Mouse (Mus musculus): ENCODE results near the gene Sgip1.

Gene Sgip1

DNA sequence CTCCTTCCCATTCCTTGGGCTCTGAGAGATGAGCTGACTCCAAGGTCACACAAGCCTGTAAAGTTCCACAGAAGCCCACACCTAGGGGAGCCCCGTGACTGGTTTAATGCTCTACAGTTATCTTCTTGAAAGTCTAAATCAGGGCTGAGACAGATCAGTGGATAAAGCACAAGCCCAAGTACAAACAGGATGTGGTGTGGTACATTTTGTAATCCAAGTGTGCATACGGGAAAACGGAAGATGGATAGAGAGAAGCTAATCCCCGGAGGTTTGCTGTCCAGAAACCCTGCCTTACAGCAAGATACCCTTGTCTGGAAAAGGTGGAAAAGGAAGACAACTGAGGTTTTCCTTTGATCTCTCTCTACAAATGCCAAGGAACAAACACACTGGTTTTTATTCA is 44.1 kb downstream of the Sgip1 start:
- Histone ChIP-seq H3K9me3 (ENCODE audit: low read length) (no peaks in the 10 kb centered on the region), H3K27me3 (ENCODE audit: insufficient read depth, low read length) (no peaks in the 10 kb centered on the region), H3K4me3 (replicated peaks; ENCODE audit: low read length) (no peak overlapping the region), H3K36me3 (ENCODE audit: insufficient read depth, low read length) (no peaks in the 10 kb centered on the region), H3K4me1 (replicated peaks; ENCODE audit: low read depth, low read length) (no peaks in the 10 kb centered on the region)
- TF ChIP-seq POU5F1 (IDR thresholded peaks at IDR 0.05; ENCODE audit: borderline replicate concordance, low read length), result no peak

DNA sequence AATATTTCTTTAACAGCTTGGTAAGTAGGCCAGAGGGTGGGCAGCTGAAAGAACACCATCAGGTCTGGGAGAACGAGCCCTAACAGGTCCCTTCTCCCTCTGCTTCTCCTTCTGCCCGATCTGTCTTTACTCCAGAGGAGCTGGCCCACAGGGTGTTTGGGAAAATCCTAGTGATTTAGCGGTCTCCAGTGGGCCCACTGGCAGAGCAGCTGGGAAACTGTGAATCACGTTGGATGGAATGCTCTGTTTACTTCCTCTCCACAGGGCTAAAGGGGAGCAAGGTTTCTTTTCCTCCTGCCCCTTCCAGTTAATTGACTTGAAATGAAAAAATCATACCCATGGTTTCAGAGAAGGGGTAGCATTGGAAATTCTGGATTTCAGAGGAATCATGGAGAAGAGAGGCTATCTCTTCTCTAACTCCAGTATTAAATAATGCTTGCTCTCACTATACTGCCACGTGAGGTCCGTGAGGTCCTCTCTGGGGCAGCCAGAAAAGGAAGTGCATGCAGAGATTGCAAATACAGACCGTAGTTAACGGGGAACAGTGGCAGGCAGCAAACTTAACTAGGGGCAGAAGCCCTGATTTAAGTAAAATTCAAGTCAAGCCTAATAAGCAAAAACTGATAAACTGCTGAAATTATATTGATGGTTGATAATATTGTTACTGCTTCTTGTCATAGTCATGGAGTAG is 51.1 kb downstream of the Sgip1 start:
- H3K4me1 ChIP-seq (replicated peaks; ENCODE audit: low read depth, low read length), result no peaks in the 10 kb centered on the region
- TF ChIP-seq CTCF (conservative IDR thresholded peaks at IDR 0.05; ENCODE audit: low read length) (no peak), POU5F1 (IDR thresholded peaks at IDR 0.05; ENCODE audit: borderline replicate concordance, low read length) (no peak), NANOG (IDR thresholded peaks at IDR 0.05; ENCODE audit: borderline replicate concordance, low read length) (no peak)
- no peaks in the 10 kb centered on the region for H3K27me3 ChIP-seq (ENCODE audit: insufficient read depth, low read length)
- no peaks in the 10 kb centered on the region for H3K9me3 ChIP-seq (ENCODE audit: low read length)
- H3K36me3 ChIP-seq (ENCODE audit: insufficient read depth, low read length), result no peaks in the 10 kb centered on the region
- no peak overlapping the region for H3K4me3 ChIP-seq (replicated peaks; ENCODE audit: low read length)

DNA sequence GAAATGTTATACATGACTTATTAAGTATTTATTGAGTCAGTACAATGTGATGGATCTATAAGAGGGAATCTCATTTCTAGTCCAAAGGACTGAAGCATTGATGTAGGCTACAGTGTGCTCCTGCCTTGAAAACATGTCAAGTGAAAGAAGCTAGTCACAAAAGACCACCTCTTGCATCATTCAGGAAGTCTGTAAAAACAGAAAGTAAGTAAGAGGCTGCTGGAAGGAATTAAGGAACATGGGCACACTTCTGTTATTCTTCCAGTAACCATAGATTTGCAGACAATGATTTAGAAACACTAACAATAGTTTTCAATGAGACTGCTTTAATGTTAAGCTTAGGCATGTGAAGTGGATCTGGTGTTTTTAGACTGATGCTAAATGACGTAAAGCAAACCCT is 60.4 kb downstream of the Sgip1 start:
- H3K4me1 ChIP-seq (replicated peaks; ENCODE audit: low read depth, low read length), result no peaks in the 10 kb centered on the region
- no peak for TF ChIP-seq NANOG (IDR thresholded peaks at IDR 0.05; ENCODE audit: borderline replicate concordance, low read length)
- TF ChIP-seq CTCF (conservative IDR thresholded peaks at IDR 0.05; ENCODE audit: low read length), result no peak
- TF ChIP-seq POU5F1 (IDR thresholded peaks at IDR 0.05; ENCODE audit: borderline replicate concordance, low read length), result no peak
- no peak overlapping the region for H3K4me3 ChIP-seq (replicated peaks; ENCODE audit: low read length)
- H3K27me3 ChIP-seq (ENCODE audit: insufficient read depth, low read length), result no peaks in the 10 kb centered on the region
- no peaks in the 10 kb centered on the region for H3K36me3 ChIP-seq (ENCODE audit: insufficient read depth, low read length)
- no peaks in the 10 kb centered on the region for H3K9me3 ChIP-seq (ENCODE audit: low read length)

DNA sequence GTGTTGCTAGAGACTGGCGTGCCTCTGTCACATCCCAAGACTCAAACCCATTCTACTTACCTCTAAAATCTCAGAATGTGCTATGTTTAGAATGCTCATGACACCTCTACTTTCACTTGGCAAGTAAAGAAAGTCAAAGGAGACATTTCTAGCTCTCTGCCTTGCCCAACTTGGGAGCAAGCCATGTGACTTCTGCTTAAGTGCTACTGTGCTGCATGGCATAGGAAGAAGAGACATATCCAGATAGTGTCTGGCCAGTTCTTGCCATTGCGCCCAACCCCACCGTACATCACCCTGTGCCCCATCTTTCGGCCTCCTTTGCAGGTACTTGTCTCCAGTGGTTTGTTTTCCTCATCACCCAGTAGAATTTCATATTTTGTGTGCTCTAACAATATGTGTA is 60.8 kb downstream of the Sgip1 start:
- Histone ChIP-seq H3K4me1 (replicated peaks; ENCODE audit: low read depth, low read length) (no peaks in the 10 kb centered on the region), H3K27me3 (ENCODE audit: insufficient read depth, low read length) (no peaks in the 10 kb centered on the region), H3K36me3 (ENCODE audit: insufficient read depth, low read length) (no peaks in the 10 kb centered on the region), H3K4me3 (replicated peaks; ENCODE audit: low read length) (no peak overlapping the region), H3K9me3 (ENCODE audit: low read length) (no peaks in the 10 kb centered on the region)
- TF ChIP-seq POU5F1 (IDR thresholded peaks at IDR 0.05; ENCODE audit: borderline replicate concordance, low read length), result no peak
- no peak for TF ChIP-seq CTCF (conservative IDR thresholded peaks at IDR 0.05; ENCODE audit: low read length)
- no peak for TF ChIP-seq NANOG (IDR thresholded peaks at IDR 0.05; ENCODE audit: borderline replicate concordance, low read length)

DNA sequence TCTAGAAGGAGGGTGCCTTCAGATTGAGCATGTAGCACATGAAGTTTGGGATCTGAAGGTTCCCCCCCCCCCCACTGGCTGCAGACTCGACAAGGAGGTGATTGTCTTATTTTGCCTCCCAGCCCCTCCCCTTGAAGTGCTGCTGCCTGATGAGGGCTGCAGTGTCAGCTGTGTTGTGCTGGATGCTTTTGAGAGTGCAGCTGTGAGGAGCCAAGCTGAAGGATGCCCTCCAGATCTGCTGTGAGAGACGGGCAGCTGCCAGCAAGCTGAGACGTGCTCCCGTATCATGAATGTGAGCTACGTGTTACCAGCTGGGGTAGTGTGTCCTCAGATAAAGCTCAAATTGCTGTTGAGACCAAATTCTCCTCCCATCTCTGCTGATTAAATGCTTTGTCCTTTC is 63.5 kb downstream of the Sgip1 start:
- Histone ChIP-seq H3K36me3 (ENCODE audit: insufficient read depth, low read length) (no peaks in the 10 kb centered on the region), H3K9me3 (ENCODE audit: low read length) (no peaks in the 10 kb centered on the region), H3K27me3 (ENCODE audit: insufficient read depth, low read length) (no peaks in the 10 kb centered on the region), H3K4me1 (replicated peaks; ENCODE audit: low read depth, low read length) (no peaks in the 10 kb centered on the region), H3K4me3 (replicated peaks; ENCODE audit: low read length) (no peak overlapping the region)
- no peak for TF ChIP-seq CTCF (conservative IDR thresholded peaks at IDR 0.05; ENCODE audit: low read length)
- no peak for TF ChIP-seq NANOG (IDR thresholded peaks at IDR 0.05; ENCODE audit: borderline replicate concordance, low read length)
- TF ChIP-seq POU5F1 (IDR thresholded peaks at IDR 0.05; ENCODE audit: borderline replicate concordance, low read length), result no peak

DNA sequence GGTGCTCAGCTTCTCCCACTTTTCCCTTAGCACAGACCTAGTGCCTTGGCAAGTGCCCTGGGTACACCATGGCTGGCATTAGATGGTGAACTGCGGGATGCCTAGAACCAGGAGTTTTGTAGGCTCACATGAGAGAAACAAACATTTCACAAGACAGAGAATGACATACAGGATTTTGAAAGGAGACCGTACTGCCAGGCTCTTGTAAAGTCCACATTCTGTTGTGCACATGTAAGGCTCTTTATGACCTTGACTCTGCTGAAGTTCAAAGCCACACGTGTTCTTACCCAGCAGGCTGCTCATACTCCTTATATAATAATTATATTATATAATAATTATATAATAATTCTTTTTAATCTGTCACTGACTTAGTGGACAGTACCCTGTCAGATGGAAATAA is 65.9 kb downstream of the Sgip1 start:
- H3K4me1 ChIP-seq (replicated peaks; ENCODE audit: low read depth, low read length), result no peaks in the 10 kb centered on the region
- no peaks in the 10 kb centered on the region for H3K27me3 ChIP-seq (ENCODE audit: insufficient read depth, low read length)
- H3K36me3 ChIP-seq (ENCODE audit: insufficient read depth, low read length), result no peaks in the 10 kb centered on the region
- H3K9me3 ChIP-seq (ENCODE audit: low read length), result no peaks in the 10 kb centered on the region
- TF ChIP-seq POU5F1 (IDR thresholded peaks at IDR 0.05; ENCODE audit: borderline replicate concordance, low read length), result no peak
- no peak for TF ChIP-seq NANOG (IDR thresholded peaks at IDR 0.05; ENCODE audit: borderline replicate concordance, low read length)
- no peak for TF ChIP-seq CTCF (conservative IDR thresholded peaks at IDR 0.05; ENCODE audit: low read length)
- no peak overlapping the region for H3K4me3 ChIP-seq (replicated peaks; ENCODE audit: low read length)

DNA sequence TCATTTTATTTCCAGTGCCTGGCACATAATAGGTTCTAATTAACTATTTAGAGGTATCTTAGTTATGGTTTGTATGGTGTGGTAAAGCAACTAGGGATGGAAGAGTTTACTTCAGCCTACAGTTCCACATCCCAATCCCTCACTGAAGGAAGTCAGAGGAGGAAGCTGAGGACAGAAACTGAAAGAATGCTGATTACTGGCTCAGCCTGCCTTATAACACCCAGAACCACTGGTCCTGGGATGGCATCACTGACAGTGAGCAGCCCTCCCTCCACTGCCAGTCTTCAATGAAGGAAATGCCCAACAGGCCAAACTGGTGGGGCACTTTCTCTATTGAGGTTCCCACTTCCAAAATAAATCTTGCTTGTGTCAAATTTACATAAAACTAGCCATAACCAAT is 67.2 kb downstream of the Sgip1 start:
- H3K4me1 ChIP-seq (replicated peaks; ENCODE audit: low read depth, low read length), result peaks cover 2% of the 10 kb centered on the region; the same call in 1 of the 2 replicates
- no peaks in the 10 kb centered on the region for H3K36me3 ChIP-seq (ENCODE audit: insufficient read depth, low read length)
- TF ChIP-seq CTCF (conservative IDR thresholded peaks at IDR 0.05; ENCODE audit: low read length), result no peak
- TF ChIP-seq POU5F1 (IDR thresholded peaks at IDR 0.05; ENCODE audit: borderline replicate concordance, low read length), result no peak
- TF ChIP-seq NANOG (IDR thresholded peaks at IDR 0.05; ENCODE audit: borderline replicate concordance, low read length), result no peak
- no peaks in the 10 kb centered on the region for H3K27me3 ChIP-seq (ENCODE audit: insufficient read depth, low read length)
- H3K9me3 ChIP-seq (ENCODE audit: low read length), result no peaks in the 10 kb centered on the region
- no peak overlapping the region for H3K4me3 ChIP-seq (replicated peaks; ENCODE audit: low read length)

DNA sequence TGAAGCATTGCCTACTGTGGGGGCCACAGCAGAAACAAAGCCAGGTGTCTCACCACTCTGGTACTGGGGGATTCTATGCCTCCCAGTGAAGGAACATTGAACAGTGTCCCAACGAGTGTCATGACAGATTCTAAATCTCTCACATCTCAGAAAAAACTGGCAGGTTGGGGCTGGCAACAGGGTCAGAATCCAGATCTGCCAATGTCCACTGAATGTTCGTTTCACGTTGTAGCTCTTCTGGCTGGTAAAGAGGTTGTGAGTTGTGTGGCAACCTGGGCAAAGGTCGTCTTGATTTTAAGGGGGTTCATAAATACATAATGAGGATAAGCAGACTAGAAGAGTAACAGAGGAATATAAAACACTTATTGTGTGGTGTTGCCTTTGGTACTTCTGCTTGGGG is 68.2 kb downstream of the Sgip1 start:
- Histone ChIP-seq H3K4me3 (replicated peaks; ENCODE audit: low read length) (no peak overlapping the region), H3K36me3 (ENCODE audit: insufficient read depth, low read length) (no peaks in the 10 kb centered on the region), H3K4me1 (replicated peaks; ENCODE audit: low read depth, low read length) (peaks cover 2% of the 10 kb centered on the region; the same call in 1 of the 2 replicates), H3K9me3 (ENCODE audit: low read length) (no peaks in the 10 kb centered on the region), H3K27me3 (ENCODE audit: insufficient read depth, low read length) (no peaks in the 10 kb centered on the region)
- no peak for TF ChIP-seq NANOG (IDR thresholded peaks at IDR 0.05; ENCODE audit: borderline replicate concordance, low read length)
- TF ChIP-seq POU5F1 (IDR thresholded peaks at IDR 0.05; ENCODE audit: borderline replicate concordance, low read length), result no peak
- no peak for TF ChIP-seq CTCF (conservative IDR thresholded peaks at IDR 0.05; ENCODE audit: low read length)

DNA sequence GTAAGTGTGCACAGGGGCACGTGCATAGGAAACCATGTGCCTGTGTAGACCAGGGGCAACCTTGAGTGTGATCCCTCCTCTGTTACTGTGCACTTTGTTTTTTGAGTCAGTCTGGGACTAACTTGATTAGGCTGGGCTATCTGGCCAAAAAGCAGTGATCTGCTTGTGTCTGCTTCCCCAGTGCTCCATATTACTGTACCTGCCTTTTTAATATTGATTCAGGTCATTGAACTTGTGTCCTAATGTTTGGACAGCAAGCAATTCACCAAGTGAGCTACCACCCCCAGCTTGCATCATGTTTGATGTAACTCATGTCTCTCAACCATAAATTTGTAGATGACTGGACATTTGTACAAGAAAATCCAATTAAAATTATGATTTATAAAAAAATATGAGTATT is 69.2 kb downstream of the Sgip1 start:
- Histone ChIP-seq H3K9me3 (ENCODE audit: low read length) (no peaks in the 10 kb centered on the region), H3K4me3 (replicated peaks; ENCODE audit: low read length) (no peak overlapping the region), H3K27me3 (ENCODE audit: insufficient read depth, low read length) (no peaks in the 10 kb centered on the region), H3K36me3 (ENCODE audit: insufficient read depth, low read length) (no peaks in the 10 kb centered on the region), H3K4me1 (replicated peaks; ENCODE audit: low read depth, low read length) (peaks cover 2% of the 10 kb centered on the region; the same call in 1 of the 2 replicates)
- TF ChIP-seq CTCF (conservative IDR thresholded peaks at IDR 0.05; ENCODE audit: low read length), result no peak
- no peak for TF ChIP-seq NANOG (IDR thresholded peaks at IDR 0.05; ENCODE audit: borderline replicate concordance, low read length)
- no peak for TF ChIP-seq POU5F1 (IDR thresholded peaks at IDR 0.05; ENCODE audit: borderline replicate concordance, low read length)
